Mouse (Mus musculus) thymus, adult 2 months (tissue): ENCODE data around the gene Tekt1.

Experiments
- CTCF ChIP-seq: fragments of 200-500 bp; IDR thresholded peaks from 2 replicates; pipeline ENCODE4 v1.5.1; 2012; ENCODE audit warnings: mild to moderate bottlenecking, control low read depth, low read length, moderate library complexity, borderline replicate concordance; ENCODE audit not compliant: control insufficient read depth, poor library complexity, insufficient read depth; ENCODE audit errors: extremely low read depth
- POLR2A ChIP-seq: fragments of 200-500 bp; IDR thresholded peaks from 2 replicates; pipeline ENCODE4 v1.6.1; 2012; ENCODE audit warnings: mild to moderate bottlenecking, low read length, control low read depth, moderate library complexity; ENCODE audit not compliant: control insufficient read depth, poor library complexity, insufficient read depth; ENCODE audit errors: extremely low read depth

GRCm38 (mm10) chr11:72339716-72340115 is 22.5 kb downstream of the Tekt1 start:
- no peak for TF ChIP-seq CTCF
- TF ChIP-seq POLR2A, result no peak
